Mouse (Mus musculus): ENCODE measurements at regions not wholly inside any gene's neighbourhood (a gene's known extent, or its start where the extent isn't known, plus 50 kb on each side); places are given as distances from the start of the nearest gene placed in this dataset.

- ATAC-seq (ENCODE audit: insufficient number of reproducible peaks, insufficient read depth, low FRiP score, low TSS enrichment, low read depth) = no peak
- WGBS = 81% methylated on average over 7 of the region's 7 CpGs
- Histone ChIP-seq H3K27me3 (no peaks in the 10 kb centered on the region), H3K9ac (no peak overlapping the region), H3K4me3 (no peak overlapping the region), H3K36me3 (no peaks in the 10 kb centered on the region), H3K4me2 (no peak overlapping the region), H3K9me3 (no peaks in the 10 kb centered on the region), H3K27ac (no peak overlapping the region), H3K4me1 (no peaks in the 10 kb centered on the region)
Measured at GRCm38 (mm10) chr2:101371834-101372493, 252.6 kb upstream of the Rag2 start.

- no peaks in the 10 kb centered on the region for H3K4me1 ChIP-seq
- no peak overlapping the region for H3K4me2 ChIP-seq
- H3K9me3 ChIP-seq = no peaks in the 10 kb centered on the region
- ATAC-seq (ENCODE audit: insufficient number of reproducible peaks, insufficient read depth, low FRiP score, low TSS enrichment, low read depth) = no peak
- no peak overlapping the region for H3K4me3 ChIP-seq
- H3K27me3 ChIP-seq = no peaks in the 10 kb centered on the region
- no peaks in the 10 kb centered on the region for H3K36me3 ChIP-seq
- no peak overlapping the region for H3K27ac ChIP-seq
- 71% methylated on average over 6 of the region's 6 CpGs for WGBS
- H3K9ac ChIP-seq = no peak overlapping the region
Measured at GRCm38 (mm10) chr2:101380595-101380994, 243.9 kb upstream of the Rag2 start.

- Histone ChIP-seq H3K9ac (no peak overlapping the region), H3K36me3 (no peaks in the 10 kb centered on the region), H3K9me3 (no peaks in the 10 kb centered on the region), H3K27ac (no peak overlapping the region), H3K4me3 (no peak overlapping the region), H3K27me3 (no peaks in the 10 kb centered on the region), H3K4me2 (no peak overlapping the region), H3K4me1 (no peaks in the 10 kb centered on the region)
- ATAC-seq (ENCODE audit: insufficient number of reproducible peaks, insufficient read depth, low FRiP score, low TSS enrichment, low read depth) = no peak
- 77% methylated on average over 1 of the region's 1 CpGs for WGBS
Measured at GRCm38 (mm10) chr2:101415002-101415401, 209.5 kb upstream of the Rag2 start.

GRCm38 (mm10) chr2:101416702-101417101 is 207.8 kb upstream of the Rag2 start:
- Histone ChIP-seq H3K36me3 (no peaks in the 10 kb centered on the region), H3K9me3 (no peaks in the 10 kb centered on the region), H3K4me1 (no peaks in the 10 kb centered on the region), H3K27me3 (no peaks in the 10 kb centered on the region), H3K4me3 (no peak overlapping the region), H3K4me2 (no peak overlapping the region), H3K27ac (no peak overlapping the region), H3K9ac (no peak overlapping the region)
- WGBS = 69% methylated on average over 3 of the region's 3 CpGs
- no peak for ATAC-seq (ENCODE audit: insufficient number of reproducible peaks, insufficient read depth, low FRiP score, low TSS enrichment, low read depth)

GRCm38 (mm10) chr2:101433141-101433895 is 191.2 kb upstream of the Rag2 start:
- no peaks in the 10 kb centered on the region for H3K27me3 ChIP-seq
- 74% methylated on average over 8 of the region's 8 CpGs for WGBS
- H3K9me3 ChIP-seq = no peaks in the 10 kb centered on the region
- H3K36me3 ChIP-seq = no peaks in the 10 kb centered on the region
- no peak overlapping the region for H3K4me3 ChIP-seq
- H3K9ac ChIP-seq = no peak overlapping the region
- H3K4me2 ChIP-seq = no peak overlapping the region
- no peak overlapping the region for H3K27ac ChIP-seq
- no peaks in the 10 kb centered on the region for H3K4me1 ChIP-seq
- no peak for ATAC-seq (ENCODE audit: insufficient number of reproducible peaks, insufficient read depth, low FRiP score, low TSS enrichment, low read depth)

- ATAC-seq (ENCODE audit: insufficient number of reproducible peaks, insufficient read depth, low FRiP score, low TSS enrichment, low read depth) = no peak
- no peak overlapping the region for H3K4me3 ChIP-seq
- H3K27me3 ChIP-seq = no peaks in the 10 kb centered on the region
- H3K9me3 ChIP-seq = no peaks in the 10 kb centered on the region
- H3K4me1 ChIP-seq = no peaks in the 10 kb centered on the region
- WGBS = 71% methylated on average over 5 of the region's 5 CpGs
- H3K4me2 ChIP-seq = no peak overlapping the region
- H3K27ac ChIP-seq = no peak overlapping the region
- no peaks in the 10 kb centered on the region for H3K36me3 ChIP-seq
- H3K9ac ChIP-seq = no peak overlapping the region
Measured at GRCm38 (mm10) chr2:101440231-101440630, 184.3 kb upstream of the Rag2 start.

- no peaks in the 10 kb centered on the region for H3K36me3 ChIP-seq
- no peak for ATAC-seq (ENCODE audit: insufficient number of reproducible peaks, insufficient read depth, low FRiP score, low TSS enrichment, low read depth)
Measured at GRCm38 (mm10) chr2:101441081-101441630, 183.4 kb upstream of the Rag2 start.

GRCm38 (mm10) chr2:101455591-101455990 is 168.9 kb upstream of the Rag2 start:
- no peak overlapping the region for H3K4me2 ChIP-seq
- H3K27ac ChIP-seq = no peak overlapping the region
- H3K36me3 ChIP-seq = no peaks in the 10 kb centered on the region
- H3K27me3 ChIP-seq = no peaks in the 10 kb centered on the region
- no peaks in the 10 kb centered on the region for H3K4me1 ChIP-seq
- 79% methylated on average over 5 of the region's 5 CpGs for WGBS
- H3K4me3 ChIP-seq = no peak overlapping the region
- no peak for ATAC-seq (ENCODE audit: insufficient number of reproducible peaks, insufficient read depth, low FRiP score, low TSS enrichment, low read depth)
- no peak overlapping the region for H3K9ac ChIP-seq
- H3K9me3 ChIP-seq = no peaks in the 10 kb centered on the region

More at GRCm38 (mm10) chr2:101441081-101441630, 183.4 kb upstream of the Rag2 start:
- no peak overlapping the region for H3K27ac ChIP-seq
- H3K9ac ChIP-seq = no peak overlapping the region
- H3K4me1 ChIP-seq = no peaks in the 10 kb centered on the region
- no peak overlapping the region for H3K4me3 ChIP-seq
- 87% methylated on average over 5 of the region's 5 CpGs for WGBS
- H3K27me3 ChIP-seq = no peaks in the 10 kb centered on the region
- no peaks in the 10 kb centered on the region for H3K9me3 ChIP-seq
- no peak overlapping the region for H3K4me2 ChIP-seq

GRCm38 (mm10) chr2:101458959-101459358 is 165.6 kb upstream of the Rag2 start:
- Histone ChIP-seq H3K4me1 (no peaks in the 10 kb centered on the region), H3K36me3 (no peaks in the 10 kb centered on the region), H3K4me3 (no peak overlapping the region), H3K9ac (no peak overlapping the region), H3K27ac (no peak overlapping the region), H3K4me2 (no peak overlapping the region), H3K27me3 (no peaks in the 10 kb centered on the region), H3K9me3 (no peaks in the 10 kb centered on the region)
- WGBS = 69% methylated on average over 1 of the region's 1 CpGs
- ATAC-seq (ENCODE audit: insufficient number of reproducible peaks, insufficient read depth, low FRiP score, low TSS enrichment, low read depth) = no peak

GRCm38 (mm10) chr2:101462450-101462849 is 162.1 kb upstream of the Rag2 start:
- Histone ChIP-seq H3K4me1 (no peaks in the 10 kb centered on the region), H3K27me3 (no peaks in the 10 kb centered on the region), H3K9ac (no peak overlapping the region), H3K9me3 (no peaks in the 10 kb centered on the region), H3K36me3 (no peaks in the 10 kb centered on the region), H3K4me2 (no peak overlapping the region), H3K4me3 (no peak overlapping the region), H3K27ac (no peak overlapping the region)
- 93% methylated on average over 1 of the region's 1 CpGs for WGBS
- ATAC-seq (ENCODE audit: insufficient number of reproducible peaks, insufficient read depth, low FRiP score, low TSS enrichment, low read depth) = no peak

- no peak for ATAC-seq (ENCODE audit: insufficient number of reproducible peaks, insufficient read depth, low FRiP score, low TSS enrichment, low read depth)
- no peaks in the 10 kb centered on the region for H3K27me3 ChIP-seq
- WGBS = 78% methylated on average over 9 of the region's 9 CpGs
- no peak overlapping the region for H3K9ac ChIP-seq
- no peaks in the 10 kb centered on the region for H3K36me3 ChIP-seq
- no peak overlapping the region for H3K27ac ChIP-seq
- H3K4me2 ChIP-seq = no peak overlapping the region
- no peak overlapping the region for H3K4me3 ChIP-seq
- no peaks in the 10 kb centered on the region for H3K9me3 ChIP-seq
- H3K4me1 ChIP-seq = no peaks in the 10 kb centered on the region
Measured at GRCm38 (mm10) chr2:101464291-101465140, 160.0 kb upstream of the Rag2 start.
